Mouse (Mus musculus) CH12.LX (cell line): Measurements from ENCODE around the gene Olfr524.

Experiments
- CHD1 ChIP-seq: IDR thresholded peaks from 2 replicates; pipeline ENCODE4 v1.6.1; 2012; ENCODE audit warnings: low read depth, low read length, improper control_type of control experiment, inconsistent platforms
- CTCF ChIP-seq, 2 experiments: IDR thresholded peaks in 1 of 2; conservative IDR thresholded peaks in 1 of 2; 2 replicates each; pipeline ENCODE4 v1.5.1; 2011 to 2012; ENCODE audit warnings: low read depth in 2 of 2, low read length in 2 of 2, improper control_type of control experiment in 1 of 2, inconsistent platforms in 1 of 2, mild to moderate bottlenecking in 1 of 2, moderate library complexity in 1 of 2
- ETS1 ChIP-seq: conservative IDR thresholded peaks from 2 replicates; pipeline ENCODE4 v1.6.1; 2012; ENCODE audit warnings: low read depth, mild to moderate bottlenecking, inconsistent platforms, low read length, improper control_type of control experiment, moderate library complexity
- ZKSCAN1 ChIP-seq: IDR thresholded peaks from 2 replicates; pipeline ENCODE4 v1.6.1; 2012; ENCODE audit warnings: low read depth, inconsistent platforms, low read length, improper control_type of control experiment, borderline replicate concordance

DNA sequence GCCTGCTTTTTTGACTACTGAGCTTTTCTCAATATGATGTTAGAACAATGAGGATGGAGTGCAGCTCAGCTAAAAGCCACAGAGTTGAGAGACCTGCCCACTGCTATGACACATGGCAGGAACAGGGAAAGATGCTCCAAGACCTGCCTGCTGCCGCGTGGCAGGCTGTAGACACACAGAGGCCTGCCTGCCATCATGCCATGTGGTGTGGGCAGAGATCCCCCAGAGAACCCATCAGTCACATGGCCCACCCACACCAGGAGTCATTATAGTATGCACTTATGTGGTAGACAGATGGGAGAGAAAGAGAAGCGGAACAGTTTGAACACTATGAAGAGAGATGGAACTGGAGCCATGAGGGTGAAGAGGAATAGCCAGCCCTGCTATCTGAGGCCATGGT is 27.9 kb upstream of the Olfr524 start:
- no peak for TF ChIP-seq ETS1
- TF ChIP-seq CHD1 = no peak
- no peak for TF ChIP-seq CTCF (conservative IDR thresholded peaks at IDR 0.05 in 1 of 2, IDR thresholded peaks at IDR 0.05 in 1 of 2; ENCODE audit: low read depth in 2 of 2, low read length in 2 of 2)
- no peak for TF ChIP-seq ZKSCAN1
